Mouse (Mus musculus) limb, embryonic 12.5 days (tissue): ENCODE results near the gene Glt8d1. TPM values are rescaled to one million over a fixed set of nuclear protein-coding genes. Genes with fewer than 3 reads are reported as not detected.

ENCODE experiments used
- ATAC-seq: fragments of 200-750 bp; cut with Nextera tagmentation; 2 replicates; pipeline ENCODE4 v1.8.0; 2017; ENCODE audit warnings: low read depth, moderate TSS enrichment; ENCODE audit not compliant: insufficient number of reproducible peaks, insufficient read depth, low FRiP score, low TSS enrichment
- H3K27ac ChIP-seq: fragments of 300-500 bp; sonication (generic); 2 replicates; pipeline ENCODE4 v1.5.1; 2016; ENCODE audit warnings: mild to moderate bottlenecking, moderate library complexity
- H3K27me3 ChIP-seq: fragments of 300-500 bp; sonication (generic); 2 replicates; pipeline ENCODE4 v1.6.1; 2016; ENCODE audit warnings: mild to moderate bottlenecking, moderate library complexity
- H3K36me3 ChIP-seq: fragments of 300-500 bp; sonication (generic); 2 replicates; pipeline ENCODE4 v1.6.1; 2016; ENCODE audit warnings: mild to moderate bottlenecking, moderate library complexity
- H3K4me1 ChIP-seq: fragments of 300-500 bp; sonication (generic); replicated peaks from 2 replicates; pipeline ENCODE4 v1.6.1; 2016
- H3K4me2 ChIP-seq: fragments of 300-500 bp; sonication (generic); 2 replicates; pipeline ENCODE4 v1.6.1; 2016; ENCODE audit warnings: mild to moderate bottlenecking, moderate library complexity
- H3K4me3 ChIP-seq: fragments of 300-500 bp; sonication (generic); replicated peaks from 2 replicates; pipeline ENCODE4 v1.5.1; 2016; ENCODE audit warnings: mild to moderate bottlenecking
- H3K9ac ChIP-seq: fragments of 300-500 bp; sonication (generic); replicated peaks from 2 replicates; pipeline ENCODE4 v1.6.1; 2016; ENCODE audit warnings: mild to moderate bottlenecking, moderate library complexity
- H3K9me3 ChIP-seq: fragments of 300-500 bp; sonication (generic); 2 replicates; pipeline ENCODE4 v1.6.1; 2016; ENCODE audit warnings: mild to moderate bottlenecking, moderate library complexity
- WGBS: fragments of 180-500 bp; shearing (Covaris S2); methylation state at CpG from one replicate; pipeline ENCODE4 v1.1.7; 2016; 5-methylcytosine and 5-hydroxymethylcytosine counted together
- polyA plus RNA-seq: library from polyadenylated mRNA; unstranded; fragments of >200 nt; fragmentation: Nextera tagmentation; extraction: Ambion mirVana; gene quantifications from 2 replicates; pipeline ENCODE4 v1.2.1, GENCODE M21; 2016

Glt8d1 gene
- polyA plus RNA-seq, result 54.7 and 61.5 TPM in 2 replicates

GRCm38 (mm10) chr14:31001307-31002205, at the start of gene Glt8d1, which contains the start of gene Spcs1:
TSS of gene Glt8d1 (plus strand) at chr14:31001400.
TSS of gene Spcs1 (minus strand) at chr14:31001672.
- ATAC-seq, result peak; percentile 91
- Histone ChIP-seq H3K4me3 (peak within 1 kb of the TSS; percentile 95), H3K9me3 (no peaks in the 10 kb centered on the region), H3K36me3 (peaks cover 24% of the 10 kb centered on the region), H3K27ac (peak within 1 kb of the TSS; percentile 91), H3K4me1 (peaks cover 12% of the 10 kb centered on the region), H3K4me2 (peak within 1 kb of the TSS; percentile 80), H3K9ac (peak within 1 kb of the TSS; percentile 89), H3K27me3 (no peaks in the 10 kb centered on the region)
- under 1% methylated on average over 84 of the region's 84 CpGs for WGBS

- Histone ChIP-seq H3K36me3 (peaks cover 29% of the 10 kb centered on the region), H3K27ac (no peak overlapping the region), H3K27me3 (no peaks in the 10 kb centered on the region), H3K9ac (no peak overlapping the region), H3K4me1 (no peaks in the 10 kb centered on the region), H3K4me2 (no peak overlapping the region), H3K9me3 (no peaks in the 10 kb centered on the region), H3K4me3 (no peak overlapping the region)
- WGBS, result 78% methylated on average over 2 of the region's 2 CpGs
- ATAC-seq, result no peak
These were observed 42.7 kb upstream of the Glt8d1 start for GRCm38 (mm10) chr14:30958517-30958916.

GRCm38 (mm10) chr14:30959031-30959430, 42.2 kb upstream of the Glt8d1 start:
- peaks cover 25% of the 10 kb centered on the region for H3K36me3 ChIP-seq
- no peak overlapping the region for H3K9ac ChIP-seq
- H3K4me2 ChIP-seq, result no peak overlapping the region
- H3K27me3 ChIP-seq, result no peaks in the 10 kb centered on the region
- H3K27ac ChIP-seq, result no peak overlapping the region
- H3K4me3 ChIP-seq, result no peak overlapping the region
- no peaks in the 10 kb centered on the region for H3K9me3 ChIP-seq
- no peaks in the 10 kb centered on the region for H3K4me1 ChIP-seq
- ATAC-seq, result no peak
- WGBS, result 95% methylated on average over 4 of the region's 4 CpGs

- Histone ChIP-seq H3K4me2 (no peak overlapping the region), H3K4me3 (no peak overlapping the region), H3K27ac (no peak overlapping the region), H3K9ac (no peak overlapping the region), H3K9me3 (no peaks in the 10 kb centered on the region), H3K4me1 (no peaks in the 10 kb centered on the region), H3K36me3 (peaks cover 26% of the 10 kb centered on the region), H3K27me3 (no peaks in the 10 kb centered on the region)
- ATAC-seq, result no peak
- 88% methylated on average over 1 of the region's 1 CpGs for WGBS
These were observed 40.8 kb upstream of the Glt8d1 start for GRCm38 (mm10) chr14:30960366-30960765.

- no peak overlapping the region for H3K9ac ChIP-seq
- 88% methylated on average over 6 of the region's 6 CpGs for WGBS
- peaks cover 48% of the 10 kb centered on the region for H3K36me3 ChIP-seq
- H3K27me3 ChIP-seq, result no peaks in the 10 kb centered on the region
- H3K4me3 ChIP-seq, result no peak overlapping the region
- no peak for ATAC-seq
- H3K27ac ChIP-seq, result no peak overlapping the region
- no peaks in the 10 kb centered on the region for H3K9me3 ChIP-seq
- no peaks in the 10 kb centered on the region for H3K4me1 ChIP-seq
- H3K4me2 ChIP-seq, result no peak overlapping the region
These were observed 27.0 kb upstream of the Glt8d1 start for GRCm38 (mm10) chr14:30974204-30974603.

- no peak overlapping the region for H3K9ac ChIP-seq
- no peak for ATAC-seq
- 80% methylated on average over 3 of the region's 3 CpGs for WGBS
- no peaks in the 10 kb centered on the region for H3K4me1 ChIP-seq
- H3K4me2 ChIP-seq, result no peak overlapping the region
- H3K9me3 ChIP-seq, result no peaks in the 10 kb centered on the region
- no peak overlapping the region for H3K27ac ChIP-seq
- H3K36me3 ChIP-seq, result peaks cover 42% of the 10 kb centered on the region
- H3K27me3 ChIP-seq, result no peaks in the 10 kb centered on the region
- no peak overlapping the region for H3K4me3 ChIP-seq
These were observed 25.0 kb upstream of the Glt8d1 start for GRCm38 (mm10) chr14:30976222-30976621.

GRCm38 (mm10) chr14:30996417-30996816, 4.8 kb upstream of the Glt8d1 start:
- Histone ChIP-seq H3K4me1 (peaks cover 7% of the 10 kb centered on the region), H3K9me3 (no peaks in the 10 kb centered on the region), H3K4me2 (no peak overlapping the region), H3K27ac (no peak overlapping the region), H3K36me3 (peaks cover 21% of the 10 kb centered on the region), H3K27me3 (no peaks in the 10 kb centered on the region), H3K4me3 (no peak overlapping the region), H3K9ac (no peak overlapping the region)
- no peak for ATAC-seq

- Histone ChIP-seq H3K4me1 (peaks cover 12% of the 10 kb centered on the region), H3K36me3 (peaks cover 25% of the 10 kb centered on the region), H3K9ac (peak overlapping the region; percentile 89), H3K27me3 (no peaks in the 10 kb centered on the region), H3K4me3 (peak overlapping the region; percentile 95), H3K4me2 (peak overlapping the region; percentile 80), H3K27ac (0 out of 2 replicates have a peak overlapping the region, but pooled peaks have one; percentile 91), H3K9me3 (no peaks in the 10 kb centered on the region)
- 64% methylated on average over 10 of the region's 10 CpGs for whole genome bisulfite sequencing
- no peak for ATAC-seq
These were observed 844 bp upstream of the Glt8d1 start for GRCm38 (mm10) chr14:31000356-31000755.

GRCm38 (mm10) chr14:31000816-31001306, 339 bp upstream of the Glt8d1 start:
- no peaks in the 10 kb centered on the region for H3K27me3 ChIP-seq
- peak overlapping the region; percentile 95 for H3K4me3 ChIP-seq
- H3K27ac ChIP-seq, result peak overlapping the region; percentile 91
- peak overlapping the region; percentile 89 for H3K9ac ChIP-seq
- H3K4me2 ChIP-seq, result peak overlapping the region; percentile 80
- no peaks in the 10 kb centered on the region for H3K9me3 ChIP-seq
- peaks cover 12% of the 10 kb centered on the region for H3K4me1 ChIP-seq
- no peak for ATAC-seq
- WGBS, result under 1% methylated on average over 21 of the region's 21 CpGs
- peaks cover 25% of the 10 kb centered on the region for H3K36me3 ChIP-seq

GRCm38 (mm10) chr14:31004527-31004926, 3.3 kb downstream of the Glt8d1 start:
- Histone ChIP-seq H3K4me1 (peaks cover 12% of the 10 kb centered on the region), H3K9me3 (no peaks in the 10 kb centered on the region), H3K9ac (no peak overlapping the region), H3K27ac (no peak overlapping the region), H3K27me3 (no peaks in the 10 kb centered on the region), H3K4me2 (no peak overlapping the region), H3K4me3 (no peak overlapping the region), H3K36me3 (peaks cover 33% of the 10 kb centered on the region)
- ATAC-seq, result no peak
- 84% methylated on average over 2 of the region's 2 CpGs for WGBS

GRCm38 (mm10) chr14:31006779-31007178, 5.6 kb downstream of the Glt8d1 start:
- Histone ChIP-seq H3K9me3 (no peaks in the 10 kb centered on the region), H3K36me3 (peaks cover 54% of the 10 kb centered on the region), H3K4me1 (peaks cover 5% of the 10 kb centered on the region), H3K4me2 (no peak overlapping the region), H3K9ac (no peak overlapping the region), H3K4me3 (no peak overlapping the region), H3K27ac (no peak overlapping the region), H3K27me3 (no peaks in the 10 kb centered on the region)
- 76% methylated on average over 5 of the region's 5 CpGs for WGBS
- no peak for ATAC-seq
